Mouse (Mus musculus): ENCODE results near the gene Ece1.
A peak's percentile ranks its signal among the peaks of the same experiment; 100 is the strongest.

Gene Ece1

DNA sequence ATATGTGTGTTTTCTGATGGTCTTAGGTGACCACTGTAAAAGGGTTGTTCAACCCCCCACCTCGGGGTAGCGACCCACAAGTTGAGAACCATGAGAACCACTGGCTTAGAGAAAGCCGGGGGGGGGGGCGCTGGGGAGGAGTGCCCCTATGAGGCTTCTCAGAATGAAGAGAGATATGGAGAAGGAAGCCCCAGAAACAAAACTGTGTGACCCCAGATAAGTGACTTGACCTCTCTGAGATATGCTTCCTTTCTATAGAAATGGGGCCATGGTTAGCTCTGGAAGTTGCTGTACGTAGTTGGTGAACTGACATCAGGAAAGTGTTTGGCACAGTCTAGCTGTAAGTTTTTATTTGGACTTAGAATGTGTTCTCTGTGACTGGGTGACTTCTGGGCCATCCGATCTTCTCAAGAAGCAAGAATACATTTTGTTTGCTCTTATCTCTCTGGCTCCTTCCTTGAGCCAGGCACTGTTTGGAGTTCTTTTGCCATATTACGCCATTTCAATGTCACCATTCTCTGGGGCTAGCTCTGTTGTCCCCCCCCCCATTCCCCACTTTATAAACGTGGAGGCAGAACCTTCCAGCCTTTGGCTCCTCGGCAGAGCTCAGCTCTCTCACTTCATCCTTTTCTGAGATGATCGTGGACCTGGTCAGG, 25.4 kb downstream of the Ece1 start:
- DNase-seq = no peak

DNA sequence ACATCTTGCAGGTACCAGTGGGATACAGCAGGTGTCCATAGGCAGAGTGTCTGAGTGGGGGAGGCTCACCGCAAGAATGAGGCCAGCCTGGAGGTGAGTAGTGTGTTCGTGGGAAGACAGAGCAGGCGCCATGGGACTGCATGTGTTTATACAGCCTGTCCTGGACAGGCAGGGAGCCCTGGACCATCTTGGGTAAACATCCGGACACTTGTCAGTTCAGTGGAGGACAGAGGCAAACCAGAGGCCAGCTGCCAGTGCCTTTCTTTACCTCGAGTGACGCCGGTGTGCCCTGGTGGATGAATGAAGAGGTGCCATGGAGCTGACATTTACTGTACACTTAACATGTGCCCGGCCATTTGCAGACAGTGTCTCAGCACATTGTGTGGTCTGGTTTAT, 26.0 kb downstream of the Ece1 start:
- no peak for DNase-seq

DNA sequence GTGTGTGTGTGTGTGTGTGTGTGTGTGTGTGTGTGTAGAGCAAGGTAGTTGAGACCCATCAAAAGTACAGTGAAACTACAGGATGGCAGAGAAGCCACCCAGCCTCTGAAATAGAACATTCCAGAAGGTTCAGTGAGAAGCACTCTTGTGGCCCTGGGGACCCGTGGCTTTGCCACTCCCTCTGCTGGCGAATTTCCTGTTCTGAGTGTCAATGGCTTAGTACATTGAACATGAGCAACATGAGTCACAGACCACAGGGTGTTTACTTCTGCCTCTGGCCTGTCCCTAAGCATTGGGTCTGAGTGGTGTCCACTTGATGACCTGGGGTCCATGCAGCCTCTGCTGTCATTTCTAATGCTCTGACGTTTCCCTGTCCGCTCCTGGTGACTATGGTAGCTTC, 28.6 kb downstream of the Ece1 start:
- DNase-seq = no peak

DNA sequence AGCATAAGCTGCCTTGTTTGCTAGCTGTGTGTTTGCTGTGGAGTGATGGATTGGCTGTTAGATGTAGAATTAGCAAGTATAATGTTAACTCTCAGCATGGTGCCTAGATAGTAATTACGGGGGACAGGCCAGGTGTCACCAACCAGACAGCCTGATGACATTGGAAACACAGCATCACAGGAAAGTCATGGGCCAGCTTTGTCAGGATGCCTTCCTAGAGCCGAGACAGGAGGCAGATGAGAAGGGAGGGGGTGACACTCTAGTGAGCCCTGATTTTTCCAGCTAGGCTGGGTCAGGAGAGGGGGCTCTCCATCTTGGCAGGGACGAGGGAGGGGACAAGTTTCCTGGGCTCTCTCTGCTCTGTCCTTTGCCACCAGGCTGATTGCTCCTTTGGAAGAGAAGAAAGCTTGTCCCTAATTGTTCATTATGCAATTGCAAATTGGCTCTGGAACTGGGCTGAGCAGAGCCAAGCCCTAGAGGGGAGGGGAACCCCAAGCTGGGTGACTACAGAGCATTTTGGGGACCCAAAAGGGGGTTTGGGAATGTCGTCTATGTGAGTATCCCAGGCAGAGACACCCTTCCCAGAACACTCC, 29.6 kb downstream of the Ece1 start:
- no peak for DNase-seq

DNA sequence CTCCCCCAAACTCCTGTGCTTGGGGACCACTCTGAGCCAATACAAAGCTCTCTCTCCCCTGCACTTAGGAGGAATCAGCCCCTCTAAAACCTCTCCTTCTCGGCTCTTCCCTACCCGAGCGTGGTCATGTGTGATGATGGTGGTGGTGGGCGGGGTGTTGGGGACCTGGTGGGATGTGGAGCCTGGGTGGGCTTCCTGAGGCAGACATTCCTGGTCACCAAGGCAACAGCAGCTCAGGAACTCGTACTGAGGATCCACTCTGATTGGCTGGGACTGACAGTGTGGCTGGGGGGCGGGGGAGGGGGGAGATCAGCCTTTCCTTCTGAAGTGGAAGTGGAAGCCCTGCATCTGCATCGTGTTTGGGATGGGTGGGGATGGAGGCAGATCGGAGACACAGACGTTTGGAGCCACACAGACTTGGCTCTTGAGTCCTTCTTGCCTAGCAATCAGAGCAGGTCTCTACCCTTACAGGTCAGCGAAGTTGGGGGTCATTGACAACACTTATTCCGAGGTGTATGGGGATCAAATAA, 30.7 kb downstream of the Ece1 start:
- DNase-seq = peak; percentile 44

DNA sequence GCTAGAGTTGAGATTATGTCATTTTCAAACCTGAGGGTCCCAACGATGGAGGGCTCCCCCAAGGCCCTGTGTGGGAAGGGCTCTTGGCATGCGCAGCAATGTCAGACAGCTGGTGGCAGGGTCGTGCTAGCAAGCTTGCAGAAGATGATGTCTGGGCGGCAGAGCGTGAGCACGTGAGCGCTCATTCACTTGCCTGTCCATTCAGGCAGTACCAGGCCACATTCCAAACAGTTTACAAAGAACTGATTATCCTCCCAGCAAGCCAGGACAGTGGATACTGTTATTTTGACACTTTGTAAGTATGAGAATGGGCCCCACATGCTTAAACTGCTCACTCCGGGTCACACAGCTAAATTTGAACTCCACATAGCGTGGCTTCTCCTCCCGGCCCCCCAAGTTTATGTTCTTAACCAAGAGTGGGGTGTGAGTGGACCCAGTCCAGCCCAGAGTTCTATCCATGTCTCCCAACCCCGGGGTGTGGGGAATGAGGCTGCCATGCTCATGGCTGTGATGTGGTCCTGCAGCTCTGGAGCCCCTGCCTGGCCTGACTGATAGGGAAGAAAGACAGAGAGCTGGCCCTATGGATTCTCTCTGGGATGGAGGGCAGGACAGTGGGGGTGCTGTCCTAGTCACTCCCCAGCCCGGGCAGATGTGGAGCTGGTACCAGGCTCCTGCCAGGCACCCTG, 34.7 kb downstream of the Ece1 start:
- DNase-seq = peak; percentile 34

DNA sequence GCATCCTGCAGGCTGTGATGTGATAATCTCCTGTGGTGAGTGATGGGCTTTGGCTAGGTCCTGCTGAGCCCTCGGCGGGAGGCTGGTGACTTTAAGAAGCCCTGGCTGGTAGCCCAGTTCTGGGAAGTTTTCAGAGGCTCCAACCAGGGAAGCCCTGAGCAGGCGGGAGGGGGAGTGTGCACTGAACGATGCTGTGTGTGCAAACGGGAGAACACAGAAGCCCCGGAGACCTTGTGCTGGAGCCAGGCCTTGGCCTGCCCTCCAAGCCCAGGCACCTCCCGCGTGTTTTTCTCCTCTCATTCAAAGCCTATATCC, 35.2 kb downstream of the Ece1 start:
- peak; percentile 75 for DNase-seq

DNA sequence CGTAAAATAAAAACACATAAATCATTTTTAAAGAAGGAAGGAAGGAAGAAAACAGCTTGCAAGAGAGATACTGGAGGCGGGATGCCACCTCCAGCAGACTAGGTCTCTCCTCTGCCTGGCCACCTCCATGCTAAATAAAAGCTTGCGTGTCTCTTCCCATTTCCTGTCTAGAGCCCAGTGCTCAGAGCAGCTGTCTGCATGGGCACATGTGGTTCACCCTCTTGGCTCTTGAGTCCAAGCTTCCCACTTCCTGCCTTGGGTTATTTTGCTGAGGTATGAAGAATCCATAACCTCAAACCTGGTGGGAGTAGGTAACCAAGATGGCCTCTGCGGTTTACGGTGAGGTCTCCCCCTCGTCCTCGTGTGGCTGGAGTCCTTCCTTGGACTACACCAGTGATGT, 36.5 kb downstream of the Ece1 start:
- DNase-seq = no peak

DNA sequence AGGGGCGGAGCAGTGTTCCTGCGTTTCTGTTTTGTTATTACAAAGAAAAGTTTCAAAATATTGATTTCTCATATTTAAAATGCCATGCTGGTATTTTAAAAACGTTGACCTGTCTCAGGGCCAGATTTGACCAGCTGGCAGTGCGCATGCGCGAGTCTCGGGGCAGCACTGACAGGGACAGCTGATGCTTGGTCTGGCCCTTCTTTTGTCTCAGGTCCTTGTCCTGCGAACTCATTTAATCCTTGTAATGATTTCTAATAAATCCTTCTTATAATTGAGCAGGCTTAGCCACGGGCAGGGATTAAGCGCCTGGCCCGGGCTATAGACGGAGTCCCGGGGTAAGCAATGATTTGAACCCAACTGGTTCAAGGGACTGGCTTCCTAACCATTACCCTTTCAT, 40.2 kb downstream of the Ece1 start:
- no peak for DNase-seq

DNA sequence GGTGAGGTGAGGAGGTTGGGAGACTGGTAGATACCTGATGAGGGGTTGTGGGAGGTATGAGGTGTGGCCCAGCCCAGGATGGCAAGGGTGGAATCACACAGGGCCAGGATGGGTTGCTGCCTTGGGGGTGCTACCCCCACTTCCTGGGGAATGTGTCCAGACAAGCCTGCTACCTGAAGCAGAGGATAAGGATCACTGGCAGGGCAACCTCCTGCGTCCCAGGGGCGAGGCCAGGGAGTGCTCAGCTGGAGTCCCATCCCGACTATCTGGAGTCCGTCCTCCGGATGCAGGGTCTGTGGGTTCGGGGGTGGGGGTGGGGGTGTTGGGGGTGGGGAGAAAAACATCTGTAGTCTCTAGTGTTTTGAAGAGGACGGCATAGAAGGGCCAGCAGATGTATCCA, 40.8 kb downstream of the Ece1 start:
- no peak for DNase-seq

DNA sequence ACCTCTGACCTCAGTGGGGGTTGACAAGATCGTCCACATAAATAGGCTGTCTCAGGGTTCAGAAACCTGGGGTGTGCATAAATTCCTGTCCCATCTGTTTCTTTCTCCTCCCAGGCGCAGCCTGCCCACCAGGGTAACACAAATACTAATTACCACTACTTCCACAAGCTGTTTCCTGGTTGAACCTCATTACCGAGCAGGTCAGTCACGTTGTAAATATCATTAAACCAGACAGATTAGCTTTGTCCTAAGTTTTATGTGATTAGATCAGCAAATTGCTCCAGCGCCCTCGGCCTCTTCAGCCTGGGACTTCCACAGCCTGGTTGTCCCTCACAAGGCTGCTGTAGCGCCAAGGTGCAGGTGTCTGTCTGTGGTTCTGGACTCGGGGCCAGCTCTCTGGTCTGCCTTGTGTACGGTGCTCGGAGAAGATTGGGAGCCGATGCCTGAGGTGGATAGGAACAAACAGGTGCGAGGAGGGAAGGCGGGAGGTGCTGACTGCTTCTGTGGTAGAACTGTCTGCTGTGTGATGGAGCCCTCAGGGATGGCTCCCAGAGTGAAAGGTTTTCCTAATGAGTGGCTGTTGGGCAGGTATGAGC, 43.0 kb downstream of the Ece1 start:
- DNase-seq = no peak

DNA sequence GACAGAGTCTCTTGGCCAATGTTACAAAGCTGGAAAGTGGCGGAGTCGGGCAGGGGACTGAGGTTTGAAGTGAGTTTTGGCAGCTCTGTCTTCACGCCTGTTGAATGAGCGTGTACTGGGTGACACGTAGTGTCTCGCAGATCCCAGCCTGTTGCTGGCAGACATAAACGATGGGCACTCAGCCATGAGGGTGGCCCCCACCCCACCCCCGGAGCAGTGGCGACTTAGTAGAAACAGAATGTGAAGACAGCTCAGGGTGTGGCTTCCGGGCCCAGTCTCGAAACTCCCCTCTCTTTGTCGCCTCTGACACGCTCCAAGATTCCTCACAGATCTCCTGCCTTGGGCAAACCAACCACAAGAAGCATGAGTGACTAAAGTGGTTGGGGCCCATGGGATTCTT, 45.9 kb downstream of the Ece1 start:
- no peak for DNase-seq

DNA sequence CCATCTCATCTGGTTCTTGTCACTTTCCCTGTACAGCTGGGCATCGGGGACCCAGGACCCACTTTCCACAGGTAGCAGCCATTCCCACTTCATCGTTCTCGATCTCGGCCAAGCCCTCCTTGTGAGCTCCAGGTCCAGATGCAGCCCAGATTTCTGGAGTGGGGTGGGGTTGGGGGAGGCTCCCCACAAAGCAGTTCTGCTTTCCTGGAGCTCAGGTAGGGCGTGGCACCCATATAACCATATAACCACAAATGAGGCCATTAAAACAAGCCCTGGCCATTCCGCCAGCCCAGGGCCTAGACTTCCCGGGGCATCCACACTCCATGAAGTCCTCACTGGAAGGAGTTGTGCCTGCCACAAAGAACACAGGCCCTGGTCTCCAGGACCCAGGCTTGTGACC, 46.5 kb downstream of the Ece1 start:
- no peak for DNase-seq

DNA sequence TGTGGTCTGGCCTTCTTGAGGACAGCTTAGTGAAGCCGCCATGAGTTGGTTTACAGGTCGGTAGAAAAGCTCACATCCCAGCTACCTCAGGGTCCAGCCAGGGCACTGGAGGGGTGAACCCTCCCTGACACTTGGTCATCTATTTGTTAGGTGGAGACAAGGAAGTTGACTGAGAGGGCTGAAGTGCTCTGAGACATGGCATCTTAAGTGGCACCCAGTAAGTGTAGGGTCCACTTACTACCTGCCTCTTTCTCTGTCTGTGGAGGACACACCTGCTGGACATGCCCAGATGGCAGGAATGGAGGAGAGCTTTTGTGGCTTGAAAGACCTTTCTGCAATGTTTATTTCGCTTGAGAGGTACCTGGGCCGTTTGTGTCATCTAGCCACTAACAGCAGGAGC, 46.9 kb downstream of the Ece1 start:
- no peak for DNase-seq

DNA sequence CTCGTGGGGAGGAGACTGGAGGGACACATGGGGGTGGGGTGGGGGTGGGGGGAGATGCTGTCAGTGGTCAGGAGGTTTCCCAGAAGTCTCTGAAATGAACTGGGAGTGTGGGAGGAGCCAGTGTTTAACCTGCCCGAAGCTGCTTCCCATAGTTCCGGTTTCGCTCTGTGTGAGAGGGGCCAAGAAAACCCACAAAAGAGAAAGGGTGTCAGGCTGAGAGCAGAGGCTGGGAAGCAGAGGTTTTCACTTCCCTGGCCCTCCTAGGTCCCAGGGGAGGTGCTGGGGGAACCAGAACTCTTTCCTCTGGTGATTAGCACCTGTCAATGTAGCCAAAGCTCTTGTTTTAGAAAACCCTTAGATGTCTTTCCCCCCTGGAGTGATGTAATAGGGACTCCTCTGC, 47.4 kb downstream of the Ece1 start:
- DNase-seq = no peak

DNA sequence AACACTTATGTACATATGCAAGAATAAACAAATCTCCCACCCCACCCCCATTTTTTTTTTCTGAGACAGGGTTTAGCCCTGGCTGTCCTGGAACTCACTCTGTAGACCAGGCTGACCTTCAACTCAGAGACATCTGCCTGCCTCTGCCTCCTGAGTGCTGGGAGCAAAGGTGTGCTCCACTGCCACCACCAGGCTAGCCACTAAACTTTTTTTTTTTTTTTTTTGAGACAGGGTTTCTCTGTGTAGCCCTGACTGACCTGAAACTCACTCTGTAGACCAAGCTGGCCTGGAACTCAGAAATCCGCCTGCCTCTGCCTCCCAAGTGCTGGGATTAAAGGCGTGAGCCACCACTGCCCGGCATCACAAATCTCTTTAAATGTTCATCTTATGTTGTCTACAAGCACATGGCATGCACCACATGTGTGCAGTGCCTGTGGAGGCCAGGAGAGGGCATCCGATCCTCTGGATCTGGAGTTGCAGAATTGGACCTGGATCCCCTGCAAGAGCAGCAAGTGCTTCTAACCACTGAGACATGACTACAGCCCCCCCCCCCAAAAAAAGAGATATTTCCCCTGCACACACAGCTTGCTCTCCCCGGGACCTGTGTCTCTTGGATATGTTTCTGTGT, 48.5 kb downstream of the Ece1 start:
- peak; percentile 41 for DNase-seq

DNA sequence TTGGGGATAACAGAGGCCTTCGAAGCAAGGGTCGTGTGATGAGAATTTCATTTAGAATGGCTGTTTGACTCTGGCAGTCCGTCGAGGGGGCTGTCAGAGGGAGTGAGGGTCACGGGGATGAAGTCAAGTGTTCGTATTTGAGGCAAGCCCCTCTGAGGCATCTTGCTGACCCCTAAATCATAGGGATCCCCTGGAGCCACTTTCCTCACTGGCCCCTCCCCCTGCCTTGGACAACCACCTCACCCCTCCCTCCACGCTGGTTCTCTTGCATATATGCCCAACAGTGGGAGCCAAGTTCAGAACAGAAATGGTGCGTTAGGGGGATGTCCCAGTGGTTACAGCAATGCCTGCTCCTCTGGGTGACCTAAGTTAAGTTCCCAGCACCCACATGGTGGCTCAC, 49.6 kb downstream of the Ece1 start:
- no peak for DNase-seq

DNA sequence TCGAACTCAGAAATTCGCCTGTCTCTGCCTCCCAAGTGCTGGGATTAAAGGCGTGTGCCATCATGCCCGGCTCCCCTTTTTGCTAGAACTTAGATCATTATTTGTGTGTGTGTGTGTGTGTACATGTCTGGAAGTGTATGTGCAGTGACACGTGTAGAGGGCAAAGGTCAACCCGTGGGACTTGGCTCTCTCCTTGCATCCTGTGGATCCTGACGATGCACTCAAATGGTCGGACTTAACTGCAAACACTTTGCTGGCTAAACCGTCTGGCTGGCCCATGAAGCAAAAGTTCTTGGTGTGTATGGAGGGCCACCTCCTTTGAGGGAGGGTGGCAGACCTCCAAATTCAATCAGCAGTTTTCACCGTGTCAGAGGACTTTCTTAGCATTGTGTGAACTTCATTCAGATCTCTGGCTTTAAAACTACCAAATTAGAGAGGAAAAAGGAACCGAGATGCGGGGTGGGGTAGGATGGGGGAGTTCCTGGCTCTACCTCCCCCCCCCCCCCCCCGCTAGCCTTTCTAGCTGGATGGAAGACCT, 50.8 kb downstream of the Ece1 start:
- DNase-seq = no peak

DNA sequence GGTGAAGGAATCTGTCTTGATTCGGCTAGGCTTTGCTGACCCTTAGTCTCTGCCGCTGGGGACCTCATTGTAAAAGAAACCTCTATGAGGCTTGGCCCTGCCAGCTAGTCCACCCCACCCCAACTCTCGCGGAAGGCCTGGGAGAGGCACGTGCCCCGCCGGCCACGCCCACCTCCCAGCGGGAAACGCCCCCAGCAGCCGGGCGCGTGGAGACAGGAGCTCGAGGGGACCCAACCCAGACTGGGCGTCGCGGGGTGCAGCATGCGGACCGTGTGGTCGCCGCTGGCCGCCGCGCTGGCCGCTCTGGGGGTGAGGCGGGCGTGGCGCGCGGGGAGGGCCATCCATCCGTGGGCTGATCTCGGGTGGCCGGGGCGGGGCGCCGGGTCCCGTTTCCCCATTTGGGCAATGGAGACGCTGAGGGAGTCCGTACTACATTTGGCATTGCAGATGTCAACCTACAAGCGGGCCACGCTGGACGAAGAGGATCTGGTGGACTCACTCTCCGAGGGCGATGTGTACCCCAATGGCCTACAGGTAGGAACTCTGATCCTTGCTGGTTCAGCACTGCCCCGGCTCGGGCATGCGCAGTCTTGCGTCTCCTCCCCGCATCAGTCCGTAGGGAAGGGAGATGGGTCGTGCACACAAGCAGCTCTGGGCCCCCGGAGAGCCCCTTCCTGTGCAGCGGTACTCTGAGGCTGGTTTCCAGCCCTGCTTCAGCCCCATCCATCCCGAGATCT, 51.5 kb downstream of the Ece1 start:
- peak; percentile 79 for DNase-seq

DNA sequence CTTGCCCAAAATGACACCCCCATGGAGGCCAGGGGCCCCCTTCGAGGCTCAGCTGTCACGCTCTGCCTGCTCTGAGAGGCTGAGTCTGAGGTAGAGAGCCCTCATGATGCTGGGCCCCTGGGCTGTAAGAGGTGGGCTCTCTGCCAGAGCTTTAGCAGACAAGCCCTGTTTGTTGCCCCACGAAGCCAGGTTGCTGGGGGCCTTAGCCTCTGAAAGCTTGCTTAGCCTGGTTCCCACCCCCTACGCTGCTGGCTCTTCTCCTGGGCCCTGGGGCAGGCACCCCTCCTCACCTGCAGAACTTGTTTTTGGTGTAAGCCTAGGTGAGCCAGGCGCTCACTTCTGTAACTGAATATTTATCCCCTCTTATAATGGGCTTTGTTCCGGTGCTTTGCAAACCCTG, 55.6 kb downstream of the Ece1 start:
- no peak for DNase-seq

DNA sequence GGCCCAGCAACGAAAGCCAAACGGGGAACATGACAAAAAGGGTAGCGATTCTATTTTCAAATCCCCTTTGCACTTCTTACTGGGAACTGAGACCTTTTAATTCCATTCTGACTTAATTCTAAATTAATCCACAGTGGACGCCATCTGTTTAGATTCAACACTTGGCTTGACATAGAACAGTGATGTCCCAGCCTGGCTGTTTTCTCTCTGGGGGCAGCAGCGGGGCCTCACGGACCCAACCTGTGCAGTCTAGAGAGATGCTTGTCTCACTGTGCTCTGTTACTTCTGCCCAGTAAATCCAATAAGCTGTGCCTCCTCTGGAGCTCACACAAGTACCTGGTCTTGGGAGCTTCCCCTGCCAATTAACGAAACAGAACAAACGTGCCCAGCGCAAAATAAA, 56.5 kb downstream of the Ece1 start:
- no peak for DNase-seq

DNA sequence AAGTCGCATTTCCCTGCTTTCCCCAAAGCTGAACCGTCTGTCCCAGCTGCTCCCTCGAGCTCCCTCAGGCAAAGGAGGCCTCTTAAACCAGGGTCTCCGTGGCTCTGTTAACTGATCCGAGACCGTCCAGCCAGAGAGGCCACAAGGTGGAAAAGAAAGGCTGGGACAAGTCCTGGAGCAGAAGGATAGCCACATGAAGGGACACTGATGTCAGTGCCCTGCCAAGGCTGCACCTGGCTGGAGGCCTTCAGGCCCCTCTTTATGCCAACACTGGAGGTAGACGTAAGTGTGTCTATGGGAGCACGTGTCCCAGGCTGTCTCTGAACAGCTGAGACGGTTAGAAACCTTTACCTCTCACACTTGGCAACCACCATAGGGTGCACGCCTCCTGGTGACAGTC, 57.1 kb downstream of the Ece1 start:
- no peak for DNase-seq

DNA sequence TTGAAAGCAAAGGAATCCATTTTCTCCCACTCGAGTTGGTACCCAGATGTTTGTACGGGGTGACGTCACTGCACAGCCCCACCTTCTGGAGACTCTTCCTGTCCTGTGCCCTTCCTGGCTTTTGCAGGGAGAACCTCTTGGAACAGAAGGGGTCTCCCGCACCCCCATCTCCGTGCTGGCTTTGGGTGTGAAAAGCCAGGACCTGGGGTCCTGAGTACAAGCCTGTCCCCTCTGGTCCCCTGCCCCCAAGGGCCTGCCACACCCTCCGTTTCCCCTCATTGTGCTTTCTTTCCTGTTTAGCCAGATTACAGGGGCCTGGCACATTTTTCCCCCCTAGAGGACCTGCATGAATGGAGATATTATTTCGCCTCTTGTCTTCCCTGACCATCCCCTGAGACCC, 58.0 kb downstream of the Ece1 start:
- no peak for DNase-seq
